Mouse (Mus musculus): Measurements from ENCODE around the gene Ociad1. TPM values are rescaled to one million over a fixed set of nuclear protein-coding genes. Genes with fewer than 3 reads are reported as not detected.

The Ociad1 gene
- polyA plus RNA-seq (2014; fragmentation: Illumina TruSeq; extraction: RNeasy Lipid Tissue Mini Kit (QIAGEN cat#74804); ENCODE audit: low read depth, low replicate concordance): 382 TPM

DNA sequence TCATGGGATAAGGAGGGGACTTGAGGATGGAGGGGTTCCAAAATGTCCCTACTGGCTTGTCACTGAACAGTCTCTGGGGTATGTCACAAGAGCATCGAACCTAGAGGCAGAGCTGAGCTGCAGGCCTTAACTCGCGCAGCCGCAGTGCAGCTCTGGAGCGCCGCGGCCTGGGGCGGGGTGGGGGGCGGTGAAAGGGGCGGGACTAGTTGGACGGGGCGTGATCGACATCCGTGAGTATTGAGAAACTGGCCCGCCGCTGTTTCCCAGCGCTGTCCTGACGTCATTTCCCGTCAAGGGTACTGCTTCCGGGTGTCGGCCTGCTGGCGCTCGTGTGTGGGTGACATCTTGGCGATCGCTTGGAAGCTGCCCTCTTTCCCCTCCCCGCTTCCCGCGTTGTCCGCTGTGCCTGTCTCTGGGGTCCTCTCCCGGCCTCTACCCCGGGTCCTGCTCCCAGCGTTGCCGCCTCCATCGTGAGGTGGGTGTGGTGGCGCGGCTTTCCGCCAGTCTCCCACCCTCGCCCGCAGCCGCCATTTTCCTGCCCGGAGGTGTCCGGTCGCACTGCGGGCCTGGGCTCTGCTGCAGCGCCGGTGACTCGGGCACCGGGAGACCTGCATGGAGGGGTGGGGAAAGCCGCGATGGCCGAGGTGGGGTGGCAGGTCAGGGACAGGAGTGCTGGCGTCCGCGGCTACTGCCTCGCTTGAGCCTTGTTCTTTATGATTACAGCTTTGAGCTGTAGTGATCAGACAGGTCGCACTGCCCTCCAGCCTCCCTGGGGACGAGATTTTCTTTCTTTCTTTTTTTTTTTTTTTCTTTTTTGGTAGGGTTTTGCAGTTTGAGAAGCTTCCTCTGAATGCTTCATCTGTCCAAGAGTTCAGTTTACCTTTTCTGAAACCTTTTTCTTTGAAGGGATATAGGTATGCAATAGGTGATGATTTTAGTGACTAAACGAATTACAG is at the start of gene Ociad1:
TSS of gene Ociad1 (plus strand) at position 283 of the 956 bp plus-strand sequence.

GRCm38 (mm10) chr5:73256352-73257065 is 36.1 kb upstream of the Ociad1 start, which contains the start of gene Fryl:
TSS of gene Fryl (minus strand) at chr5:73256619.

GRCm38 (mm10) chr5:73340723-73341235 is 48.2 kb downstream of the Ociad1 start, which contains the start of gene Ociad2:
TSS of gene Ociad2 (minus strand) at chr5:73341028.

Other genes starting within 250 kb of the Ociad1 start
- gene Fryl, start 36.2 kb upstream of the Ociad1 start, polyA plus RNA-seq (2014; fragmentation: Illumina TruSeq; extraction: RNeasy Lipid Tissue Mini Kit (QIAGEN cat#74804); ENCODE audit: low read depth, low replicate concordance): 32.7 TPM
- 3.6 TPM for gene Ociad2, start 48.2 kb downstream of the Ociad1 start, polyA plus RNA-seq (2014; fragmentation: Illumina TruSeq; extraction: RNeasy Lipid Tissue Mini Kit (QIAGEN cat#74804); ENCODE audit: low read depth, low replicate concordance)
- gene Cwh43, start 113.3 kb downstream of the Ociad1 start, polyA plus RNA-seq (2014; fragmentation: Illumina TruSeq; extraction: RNeasy Lipid Tissue Mini Kit (QIAGEN cat#74804); ENCODE audit: low read depth, low replicate concordance): 1.1 TPM
- gene Dcun1d4, start 188.2 kb downstream of the Ociad1 start, polyA plus RNA-seq (2014; fragmentation: Illumina TruSeq; extraction: RNeasy Lipid Tissue Mini Kit (QIAGEN cat#74804); ENCODE audit: low read depth, low replicate concordance): 367 TPM